Mouse (Mus musculus): Measurements from ENCODE around the gene Nt5dc2. TPM values are rescaled to one million over a fixed set of nuclear protein-coding genes. Genes with fewer than 3 reads are reported as not detected.

Nt5dc2 gene
- polyA plus RNA-seq, 1 experiment from 2014 or later, result 350 TPM

- Histone ChIP-seq H3K27ac (ENCODE audit: low read length) (peak overlapping the region; percentile 33; the same call in 1 of the 2 replicates), H3K9me3 (ENCODE audit: low read length) (no peaks in the 10 kb centered on the region), H3K4me3 (ENCODE audit: low read length) (peak overlapping the region; percentile 97), H3K4me1 (ENCODE audit: insufficient read depth, low read length) (peaks cover 55% of the 10 kb centered on the region), H3K36me3 (ENCODE audit: insufficient read depth, low read length) (peaks cover 35% of the 10 kb centered on the region), H3K27me3 (ENCODE audit: insufficient read depth, low read length) (no peaks in the 10 kb centered on the region), H3K9ac (replicated peaks; ENCODE audit: low read length) (peak overlapping the region; percentile 94), H3K4me2 (replicated peaks; ENCODE audit: low read depth, low read length) (peak overlapping the region; percentile 90)
- whole genome bisulfite sequencing, result 27% methylated on average over 11 of the region's 11 CpGs
- no peak for ATAC-seq (ENCODE audit: low FRiP score, low TSS enrichment)
Observed at GRCm38 (mm10) chr14:31133023-31133665, 2.3 kb downstream of the Nt5dc2 start.

GRCm38 (mm10) chr14:31134015-31135000, 3.5 kb downstream of the Nt5dc2 start:
- no peak overlapping the region for H3K27ac ChIP-seq (ENCODE audit: low read length)
- H3K27me3 ChIP-seq (ENCODE audit: insufficient read depth, low read length), result no peaks in the 10 kb centered on the region
- no peak overlapping the region for H3K4me3 ChIP-seq (ENCODE audit: low read length)
- H3K4me2 ChIP-seq (replicated peaks; ENCODE audit: low read depth, low read length), result no peak overlapping the region
- peaks cover 44% of the 10 kb centered on the region for H3K36me3 ChIP-seq (ENCODE audit: insufficient read depth, low read length)
- WGBS, result 86% methylated on average over 25 of the region's 25 CpGs
- H3K9me3 ChIP-seq (ENCODE audit: low read length), result no peaks in the 10 kb centered on the region
- ATAC-seq (ENCODE audit: low FRiP score, low TSS enrichment), result no peak
- peak overlapping the region; percentile 94; the same call in 1 of the 2 replicates for H3K9ac ChIP-seq (replicated peaks; ENCODE audit: low read length)
- H3K4me1 ChIP-seq (ENCODE audit: insufficient read depth, low read length), result peaks cover 55% of the 10 kb centered on the region

- Histone ChIP-seq H3K27ac (ENCODE audit: low read length) (no peak overlapping the region), H3K27me3 (ENCODE audit: insufficient read depth, low read length) (no peaks in the 10 kb centered on the region), H3K4me2 (replicated peaks; ENCODE audit: low read depth, low read length) (no peak overlapping the region), H3K36me3 (ENCODE audit: insufficient read depth, low read length) (peaks cover 59% of the 10 kb centered on the region), H3K4me1 (ENCODE audit: insufficient read depth, low read length) (peaks cover 44% of the 10 kb centered on the region), H3K4me3 (ENCODE audit: low read length) (no peak overlapping the region), H3K9ac (replicated peaks; ENCODE audit: low read length) (no peak overlapping the region), H3K9me3 (ENCODE audit: low read length) (no peaks in the 10 kb centered on the region)
- no peak for ATAC-seq (ENCODE audit: low FRiP score, low TSS enrichment)
- 94% methylated on average over 34 of the region's 34 CpGs for WGBS
Observed at GRCm38 (mm10) chr14:31135495-31136410, 4.9 kb downstream of the Nt5dc2 start.

GRCm38 (mm10) chr14:31136411-31137280, 5.8 kb downstream of the Nt5dc2 start:
- peaks cover 60% of the 10 kb centered on the region for H3K36me3 ChIP-seq (ENCODE audit: insufficient read depth, low read length)
- peak overlapping the region; percentile 82 for H3K27ac ChIP-seq (ENCODE audit: low read length)
- no peak overlapping the region for H3K4me2 ChIP-seq (replicated peaks; ENCODE audit: low read depth, low read length)
- H3K9ac ChIP-seq (replicated peaks; ENCODE audit: low read length), result no peak overlapping the region
- H3K4me3 ChIP-seq (ENCODE audit: low read length), result no peak overlapping the region
- ATAC-seq (ENCODE audit: low FRiP score, low TSS enrichment), result no peak
- no peaks in the 10 kb centered on the region for H3K9me3 ChIP-seq (ENCODE audit: low read length)
- WGBS, result 92% methylated on average over 26 of the region's 26 CpGs
- H3K27me3 ChIP-seq (ENCODE audit: insufficient read depth, low read length), result no peaks in the 10 kb centered on the region
- H3K4me1 ChIP-seq (ENCODE audit: insufficient read depth, low read length), result peaks cover 44% of the 10 kb centered on the region

- H3K4me2 ChIP-seq (replicated peaks; ENCODE audit: low read depth, low read length), result no peak overlapping the region
- peaks cover 38% of the 10 kb centered on the region for H3K4me1 ChIP-seq (ENCODE audit: insufficient read depth, low read length)
- ATAC-seq (ENCODE audit: low FRiP score, low TSS enrichment), result no peak
- no peak overlapping the region for H3K4me3 ChIP-seq (ENCODE audit: low read length)
- H3K27ac ChIP-seq (ENCODE audit: low read length), result peak overlapping the region; percentile 82
- peaks cover 66% of the 10 kb centered on the region for H3K36me3 ChIP-seq (ENCODE audit: insufficient read depth, low read length)
- 0 out of 2 replicates have a peak, but pooled peaks cover under 1% of the 10 kb centered on the region for H3K9me3 ChIP-seq (ENCODE audit: low read length)
- H3K27me3 ChIP-seq (ENCODE audit: insufficient read depth, low read length), result no peaks in the 10 kb centered on the region
- H3K9ac ChIP-seq (replicated peaks; ENCODE audit: low read length), result no peak overlapping the region
- 67% methylated on average over 10 of the region's 10 CpGs for WGBS
Observed at GRCm38 (mm10) chr14:31137281-31137595, 6.4 kb downstream of the Nt5dc2 start.

GRCm38 (mm10) chr14:31137791-31138190, 6.9 kb downstream of the Nt5dc2 start:
- 65% methylated on average over 11 of the region's 11 CpGs for WGBS
- no peak overlapping the region for H3K4me2 ChIP-seq (replicated peaks; ENCODE audit: low read depth, low read length)
- no peak for ATAC-seq (ENCODE audit: low FRiP score, low TSS enrichment)
- peaks cover 33% of the 10 kb centered on the region for H3K4me1 ChIP-seq (ENCODE audit: insufficient read depth, low read length)
- H3K27ac ChIP-seq (ENCODE audit: low read length), result peak overlapping the region; percentile 82
- no peak overlapping the region; the same call in 1 of the 2 replicates for H3K9ac ChIP-seq (replicated peaks; ENCODE audit: low read length)
- no peaks in the 10 kb centered on the region for H3K27me3 ChIP-seq (ENCODE audit: insufficient read depth, low read length)
- 0 out of 2 replicates have a peak, but pooled peaks cover 5% of the 10 kb centered on the region for H3K9me3 ChIP-seq (ENCODE audit: low read length)
- H3K36me3 ChIP-seq (ENCODE audit: insufficient read depth, low read length), result peaks cover 72% of the 10 kb centered on the region
- no peak overlapping the region for H3K4me3 ChIP-seq (ENCODE audit: low read length)

GRCm38 (mm10) chr14:31138219-31138896, 7.5 kb downstream of the Nt5dc2 start:
- Histone ChIP-seq H3K27ac (ENCODE audit: low read length) (peak overlapping the region; percentile 82; the same call in 1 of the 2 replicates), H3K9me3 (ENCODE audit: low read length) (0 out of 2 replicates have a peak, but pooled peaks cover 5% of the 10 kb centered on the region), H3K27me3 (ENCODE audit: insufficient read depth, low read length) (no peaks in the 10 kb centered on the region), H3K36me3 (ENCODE audit: insufficient read depth, low read length) (peaks cover 78% of the 10 kb centered on the region), H3K4me2 (replicated peaks; ENCODE audit: low read depth, low read length) (no peak overlapping the region), H3K9ac (replicated peaks; ENCODE audit: low read length) (no peak overlapping the region), H3K4me3 (ENCODE audit: low read length) (no peak overlapping the region), H3K4me1 (ENCODE audit: insufficient read depth, low read length) (peaks cover 27% of the 10 kb centered on the region)
- ATAC-seq (ENCODE audit: low FRiP score, low TSS enrichment), result no peak
- WGBS, result 75% methylated on average over 30 of the region's 35 CpGs

GRCm38 (mm10) chr14:31138897-31139429, 8.1 kb downstream of the Nt5dc2 start:
- H3K27ac ChIP-seq (ENCODE audit: low read length), result no peak overlapping the region
- no peak overlapping the region for H3K4me3 ChIP-seq (ENCODE audit: low read length)
- no peaks in the 10 kb centered on the region for H3K27me3 ChIP-seq (ENCODE audit: insufficient read depth, low read length)
- H3K9ac ChIP-seq (replicated peaks; ENCODE audit: low read length), result no peak overlapping the region
- H3K4me1 ChIP-seq (ENCODE audit: insufficient read depth, low read length), result peaks cover 21% of the 10 kb centered on the region
- 0 out of 2 replicates have a peak, but pooled peaks cover 5% of the 10 kb centered on the region for H3K9me3 ChIP-seq (ENCODE audit: low read length)
- no peak for ATAC-seq (ENCODE audit: low FRiP score, low TSS enrichment)
- H3K4me2 ChIP-seq (replicated peaks; ENCODE audit: low read depth, low read length), result no peak overlapping the region
- WGBS, result 88% methylated on average over 9 of the region's 9 CpGs
- H3K36me3 ChIP-seq (ENCODE audit: insufficient read depth, low read length), result peaks cover 79% of the 10 kb centered on the region
